Mouse (Mus musculus): ENCODE results near the gene Lmtk2. TPM values are rescaled to one million over a fixed set of nuclear protein-coding genes. Genes with fewer than 3 reads are reported as not detected.

Gene Lmtk2
- total and polyA plus RNA-seq, 3 experiments: 12.6 to 14.8 TPM; not detected in 1

DNA sequence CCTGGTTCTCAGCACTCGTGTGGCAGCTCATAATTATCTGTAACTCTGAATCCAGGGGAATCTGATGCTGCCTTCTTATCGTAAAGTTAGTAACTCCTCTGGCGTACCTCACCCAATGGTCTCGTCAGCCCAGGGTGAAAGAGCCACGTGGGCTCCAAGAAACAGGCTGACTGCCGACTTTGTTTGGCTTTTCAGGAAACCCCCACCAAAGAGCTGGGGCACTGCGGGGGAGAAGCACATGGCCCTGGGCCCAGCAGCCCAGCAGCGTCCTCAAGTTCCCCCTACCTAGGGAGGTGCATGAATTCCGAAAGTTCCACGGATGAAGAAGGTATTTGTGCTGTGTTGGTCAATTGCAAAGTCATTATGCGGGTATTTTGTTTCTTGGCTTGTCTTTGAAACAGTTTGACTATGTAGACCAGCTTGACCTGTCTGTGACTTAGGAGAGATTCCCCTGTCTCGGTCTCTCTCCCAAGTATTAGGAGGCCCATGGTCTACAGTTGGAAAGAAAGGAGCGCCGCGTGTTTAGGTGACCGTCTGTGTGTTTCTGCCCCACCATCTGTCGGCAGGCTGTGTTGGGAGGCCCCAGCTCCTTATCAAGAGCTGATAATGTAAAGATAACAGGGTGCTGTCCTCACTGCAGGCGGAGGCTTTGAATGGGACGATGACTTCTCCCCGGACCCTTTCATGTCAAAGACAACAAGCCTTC, 82.5 kb downstream of the Lmtk2 start:
- H3K9me3 ChIP-seq (replicated peaks; ENCODE audit: insufficient read depth, low read length): no peaks in the 10 kb centered on the region
- no peaks in the 10 kb centered on the region for H3K27me3 ChIP-seq (ENCODE audit: control insufficient read depth in 1 of 2, insufficient read depth in 2 of 2, low read length in 2 of 2)
- no peak overlapping the region for H3K9ac ChIP-seq (ENCODE audit: control insufficient read depth, low read depth, low read length, poor library complexity, severe bottlenecking)
- H3K36me3 ChIP-seq (ENCODE audit: control insufficient read depth in 1 of 2, insufficient read depth in 2 of 2, low read length in 2 of 2): peaks cover 0 to 4% of the 10 kb centered on the region in 2 experiments; a peak in 3 of 4 replicates
- no peak overlapping the region for H3K4me3 ChIP-seq (ENCODE audit: control insufficient read depth in 1 of 2, insufficient read depth in 1 of 2, low read depth in 2 of 2, low read length in 2 of 2)
- DNase-seq (ENCODE audit: low read depth, low spot score): no peak
- H3K27ac ChIP-seq (ENCODE audit: control insufficient read depth, low read depth, low read length): no peak overlapping the region
- H3K79me2 ChIP-seq (ENCODE audit: control insufficient read depth, insufficient read depth, low read length, poor library complexity): peaks cover 1% of the 10 kb centered on the region; the same call in 1 of the 2 replicates
- TF ChIP-seq GATA1 (IDR thresholded peaks at IDR 0.05; ENCODE audit: low read depth, low read length) (0 out of 2 replicates have a peak, but pooled peaks have one; percentile 22), MYC (IDR thresholded peaks at IDR 0.05; ENCODE audit: low read depth, low read length) (no peak), ZC3H11A (IDR thresholded peaks at IDR 0.05; ENCODE audit: low read depth, low read length) (no peak), NRF1 (IDR thresholded peaks at IDR 0.05; ENCODE audit: insufficient read depth, low read depth, low read length, poor library complexity, severe bottlenecking) (no peak), KAT2A (conservative IDR thresholded peaks at IDR 0.05; ENCODE audit: low read depth, low read length) (no peak)
- H3K4me1 ChIP-seq (ENCODE audit: control insufficient read depth in 1 of 2, insufficient read depth in 2 of 2, low read length in 2 of 2): peaks cover 0 to 9% of the 10 kb centered on the region in 2 experiments; a peak in 2 of 4 replicates

DNA sequence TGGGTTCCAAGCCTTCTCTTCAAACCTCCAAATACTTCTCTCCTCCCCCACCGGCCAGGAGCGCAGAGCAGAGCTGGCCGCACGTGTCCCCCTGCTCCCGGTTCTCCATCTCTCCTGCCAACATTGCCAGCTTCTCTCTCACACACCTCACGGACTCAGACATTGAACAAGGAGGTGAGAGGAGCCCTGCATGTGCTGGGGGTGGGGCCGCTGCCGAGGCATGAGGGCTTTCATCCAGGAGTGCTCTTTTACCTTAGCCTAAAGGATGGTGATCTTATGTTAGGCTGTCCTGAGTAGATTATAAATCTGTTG, 83.0 kb downstream of the Lmtk2 start:
- Histone ChIP-seq H3K9me3 (replicated peaks; ENCODE audit: insufficient read depth, low read length) (no peaks in the 10 kb centered on the region), H3K27me3 (ENCODE audit: control insufficient read depth in 1 of 2, insufficient read depth in 2 of 2, low read length in 2 of 2) (no peaks in the 10 kb centered on the region), H3K27ac (ENCODE audit: control insufficient read depth, low read depth, low read length) (no peak overlapping the region), H3K4me3 (ENCODE audit: control insufficient read depth in 1 of 2, insufficient read depth in 1 of 2, low read depth in 2 of 2, low read length in 2 of 2) (no peak overlapping the region), H3K79me2 (ENCODE audit: control insufficient read depth, insufficient read depth, low read length, poor library complexity) (peaks cover 1% of the 10 kb centered on the region; the same call in 1 of the 2 replicates), H3K4me1 (ENCODE audit: control insufficient read depth in 1 of 2, insufficient read depth in 2 of 2, low read length in 2 of 2) (peaks cover 0 to 5% of the 10 kb centered on the region in 2 experiments; a peak in 1 of 4 replicates), H3K9ac (ENCODE audit: control insufficient read depth, low read depth, low read length, poor library complexity, severe bottlenecking) (no peak overlapping the region), H3K36me3 (ENCODE audit: control insufficient read depth in 1 of 2, insufficient read depth in 2 of 2, low read length in 2 of 2) (peaks cover 0 to 4% of the 10 kb centered on the region in 2 experiments; a peak in 3 of 4 replicates)
- DNase-seq (ENCODE audit: low read depth, low spot score): no peak
- TF ChIP-seq ZC3H11A (IDR thresholded peaks at IDR 0.05; ENCODE audit: low read depth, low read length) (no peak), ETS1 (IDR thresholded peaks at IDR 0.05; ENCODE audit: low read depth, low read length) (no peak), TCF12 (IDR thresholded peaks at IDR 0.05; ENCODE audit: low read depth, low read length) (no peak), GABPA (IDR thresholded peaks at IDR 0.05; ENCODE audit: low read depth, low read length) (no peak), E2F4 (IDR thresholded peaks at IDR 0.05; ENCODE audit: borderline replicate concordance, low read depth, low read length) (no peak), BHLHE40 (IDR thresholded peaks at IDR 0.05; ENCODE audit: borderline replicate concordance, low read depth, low read length) (no peak), RAD21 (IDR thresholded peaks at IDR 0.05; ENCODE audit: low read depth, low read length) (no peak)

DNA sequence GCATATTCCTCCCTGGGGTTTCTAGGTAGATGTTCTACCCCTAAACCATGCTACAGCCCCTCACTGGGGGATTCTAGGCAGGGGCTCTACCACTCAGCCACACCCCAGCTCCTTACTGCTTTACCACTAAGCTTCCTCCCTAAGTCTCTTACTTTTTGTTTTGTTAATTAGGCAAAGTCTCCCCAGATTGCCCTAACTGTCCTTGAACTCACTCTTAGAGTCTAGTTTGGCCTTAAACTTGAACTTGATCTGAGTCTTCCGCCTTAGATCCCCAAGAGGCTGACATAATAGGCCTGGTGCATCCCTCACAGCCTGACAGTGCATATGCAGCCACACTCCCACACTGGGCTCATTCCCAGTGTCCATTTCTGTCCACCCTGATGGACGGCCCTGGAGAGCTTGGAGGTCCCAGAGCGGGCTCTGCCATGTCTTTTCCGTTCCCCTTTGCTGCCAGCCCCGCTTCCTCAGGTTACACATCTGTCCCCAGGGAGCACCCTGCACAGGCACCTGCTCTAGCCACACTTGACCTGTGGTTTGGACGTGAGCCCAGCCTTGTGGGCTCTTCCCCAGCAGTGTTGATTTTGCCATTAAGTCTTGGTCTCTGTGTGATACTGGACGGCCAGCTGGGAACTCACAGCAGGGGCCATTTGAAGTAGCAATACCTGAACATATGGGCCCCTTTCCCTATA, 83.6 kb downstream of the Lmtk2 start:
- H3K79me2 ChIP-seq (ENCODE audit: control insufficient read depth, insufficient read depth, low read length, poor library complexity): peaks cover 1% of the 10 kb centered on the region; the same call in 1 of the 2 replicates
- H3K27me3 ChIP-seq (ENCODE audit: control insufficient read depth in 1 of 2, insufficient read depth in 2 of 2, low read length in 2 of 2): no peaks in the 10 kb centered on the region
- DNase-seq (ENCODE audit: low read depth, low spot score): no peak
- H3K4me1 ChIP-seq (ENCODE audit: control insufficient read depth in 1 of 2, insufficient read depth in 2 of 2, low read length in 2 of 2): peaks cover 0 to 5% of the 10 kb centered on the region in 2 experiments; a peak in 1 of 4 replicates
- no peaks in the 10 kb centered on the region for H3K9me3 ChIP-seq (replicated peaks; ENCODE audit: insufficient read depth, low read length)
- no peak overlapping the region for H3K9ac ChIP-seq (ENCODE audit: control insufficient read depth, low read depth, low read length, poor library complexity, severe bottlenecking)
- no peak overlapping the region for H3K4me3 ChIP-seq (ENCODE audit: control insufficient read depth in 1 of 2, insufficient read depth in 1 of 2, low read depth in 2 of 2, low read length in 2 of 2)
- TF ChIP-seq TCF12 (IDR thresholded peaks at IDR 0.05; ENCODE audit: low read depth, low read length) (0 out of 2 replicates have a peak, but pooled peaks have one; percentile 25), CTCF (IDR thresholded peaks at IDR 0.05 in 2 of 3, conservative IDR thresholded peaks at IDR 0.05 in 1 of 3; ENCODE audit: control insufficient read depth in 1 of 3, insufficient read depth in 1 of 3, low read depth in 2 of 3, low read length in 3 of 3, poor library complexity in 1 of 3, severe bottlenecking in 1 of 3) (no peak)
- H3K27ac ChIP-seq (ENCODE audit: control insufficient read depth, low read depth, low read length): no peak overlapping the region
- peaks cover 0 to 4% of the 10 kb centered on the region in 2 experiments; a peak in 3 of 4 replicates for H3K36me3 ChIP-seq (ENCODE audit: control insufficient read depth in 1 of 2, insufficient read depth in 2 of 2, low read length in 2 of 2)
